Mouse (Mus musculus) thymus, postnatal 36 days (tissue): ENCODE results near the gene Rictor.

Source experiments
- DNase-seq, 2 experiments: peaks; one replicate each; pipeline ENCODE4 v3.0.0; 2022; ENCODE audit warnings: mixed read lengths in 2 of 2

The Rictor gene

DNA sequence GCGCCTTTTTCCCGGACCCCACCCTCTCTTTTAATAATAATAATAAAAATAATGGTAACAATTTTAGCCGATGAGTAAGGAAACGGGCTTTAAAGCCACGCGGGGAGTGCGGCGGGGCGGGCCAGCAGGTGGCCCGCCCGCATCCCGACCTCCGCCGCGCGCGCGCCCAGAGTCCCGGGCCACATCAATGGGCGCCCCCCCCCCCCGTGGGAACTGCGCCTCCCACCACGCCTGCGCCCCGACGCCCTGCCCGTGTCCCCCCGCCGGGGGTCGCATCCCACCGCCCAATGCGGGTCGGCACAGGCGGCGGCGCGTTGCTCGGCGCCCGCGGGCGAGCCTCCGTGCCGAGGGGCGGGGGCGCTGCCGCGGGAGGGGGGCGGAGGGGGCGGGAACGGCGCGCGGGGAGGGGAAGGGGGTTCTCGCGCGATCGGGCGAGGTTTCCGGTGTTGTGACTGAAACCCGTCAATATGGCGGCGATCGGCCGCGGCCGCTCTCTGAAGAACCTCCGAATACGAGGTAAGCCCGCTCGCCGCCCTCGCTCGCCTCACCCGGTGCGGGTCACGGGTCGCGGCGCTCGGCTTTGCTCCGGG lies at the start of gene Rictor:
TSS of gene Rictor (plus strand) at position 444 of the 590 bp plus-strand sequence.
- DNase-seq: peak; percentile 85 to 86

DNA sequence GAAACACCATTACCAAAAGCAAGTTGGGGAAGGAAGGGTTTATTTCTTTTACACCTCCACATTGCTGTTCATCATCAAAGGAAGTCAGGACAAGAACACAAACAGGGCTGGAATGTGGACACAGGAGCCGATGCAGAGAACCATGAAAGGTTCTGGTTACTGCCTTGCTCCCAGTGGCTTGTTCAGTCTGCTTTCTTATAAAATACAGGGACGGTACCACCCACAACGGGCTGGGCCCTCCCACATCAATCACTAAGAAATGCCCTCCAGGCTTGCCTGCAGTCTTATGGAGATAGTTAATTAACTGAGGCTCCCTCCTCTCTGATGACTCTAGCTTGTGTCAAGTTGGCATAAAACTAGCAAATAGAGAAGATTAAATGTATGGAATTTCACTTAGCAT lies 46.2 kb upstream of the Rictor start:
- no peak for DNase-seq

DNA sequence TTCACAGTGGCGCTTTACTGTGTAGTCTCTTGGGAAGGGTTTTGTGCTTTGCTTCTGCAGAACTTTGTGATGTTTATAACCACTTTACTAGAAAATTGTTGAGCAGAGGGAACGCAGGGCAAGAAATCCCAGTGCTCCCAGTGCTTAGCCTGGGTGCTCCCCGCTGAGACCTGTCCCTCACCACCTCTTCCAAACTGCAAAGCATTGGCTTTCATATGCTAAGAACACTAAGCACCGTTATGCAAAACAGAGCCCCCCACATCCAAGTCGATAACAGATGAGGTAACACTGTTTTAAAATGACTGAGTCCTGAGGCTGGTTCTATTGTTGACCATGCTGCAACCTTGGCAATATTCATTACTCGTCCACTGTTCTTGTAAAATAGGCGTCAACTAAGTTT lies 44.2 kb upstream of the Rictor start:
- DNase-seq: no peak

DNA sequence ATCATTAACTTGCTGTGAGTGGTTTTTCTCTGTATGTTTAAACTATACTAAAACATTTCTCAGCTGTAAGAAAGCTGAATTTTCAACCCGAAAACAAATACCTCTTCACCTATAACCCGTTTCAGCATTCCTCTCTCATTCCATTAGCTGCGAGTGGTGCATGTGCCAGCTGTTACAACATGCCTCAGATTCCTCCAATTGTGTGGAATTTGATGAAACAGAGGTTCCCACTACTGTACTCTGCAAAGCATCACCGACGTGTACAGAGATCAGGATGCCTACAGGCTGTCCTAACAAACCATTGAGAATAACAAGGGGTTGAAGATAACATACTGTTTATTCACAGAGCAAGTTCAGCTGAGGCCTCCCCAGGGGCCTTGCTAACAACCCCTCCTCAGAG lies 42.1 kb upstream of the Rictor start:
- DNase-seq: no peak

DNA sequence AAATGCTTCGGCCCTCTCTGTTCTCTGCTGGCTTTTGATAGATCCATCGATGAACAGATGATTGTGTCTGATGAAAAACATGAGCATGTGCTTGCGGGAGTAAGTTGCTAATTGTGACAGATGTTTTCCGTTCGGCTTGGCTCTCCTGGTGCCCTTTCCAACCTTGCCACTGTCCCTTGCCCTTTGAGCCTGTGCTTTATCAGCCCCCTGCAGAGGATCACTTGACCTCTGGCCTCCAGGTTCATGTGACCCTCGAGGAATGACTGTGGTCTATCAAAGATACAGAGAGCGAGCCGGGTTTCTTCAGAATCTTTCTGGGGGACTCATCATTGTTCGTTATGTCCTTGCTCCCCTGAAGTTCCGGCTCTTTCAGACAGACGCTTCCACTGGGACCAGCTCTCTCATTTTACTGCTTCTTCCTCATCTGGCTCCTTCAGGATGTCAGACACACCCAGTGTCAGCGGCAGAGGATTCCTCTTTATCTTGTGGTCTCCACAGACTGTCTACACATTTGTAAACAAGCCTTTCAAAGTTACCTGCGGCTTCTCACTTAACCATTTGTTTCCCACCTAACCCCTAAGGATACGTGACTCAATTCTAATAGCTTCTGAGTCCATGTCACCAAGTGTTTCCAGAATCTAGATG lies 39.3 kb upstream of the Rictor start:
- no peak for DNase-seq

DNA sequence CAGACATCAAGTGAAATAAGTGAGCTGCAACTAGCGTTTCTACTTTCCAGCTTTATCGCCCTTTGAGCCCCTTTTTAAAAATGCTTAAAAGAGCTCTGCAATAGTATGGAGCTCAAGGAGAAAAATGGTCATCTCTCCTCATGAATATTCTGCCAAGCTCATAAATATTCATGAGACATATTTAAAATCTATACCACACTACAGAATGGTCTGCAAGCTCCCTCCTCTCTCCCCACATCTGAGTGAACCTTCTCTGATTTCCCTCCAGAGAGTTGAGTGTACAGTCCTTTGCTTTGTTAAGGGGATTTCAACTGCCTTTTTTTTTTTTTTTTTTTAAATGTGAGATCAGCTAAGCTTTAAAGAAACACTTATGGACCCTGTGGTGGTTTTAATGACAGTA lies 29.7 kb upstream of the Rictor start:
- DNase-seq: no peak

DNA sequence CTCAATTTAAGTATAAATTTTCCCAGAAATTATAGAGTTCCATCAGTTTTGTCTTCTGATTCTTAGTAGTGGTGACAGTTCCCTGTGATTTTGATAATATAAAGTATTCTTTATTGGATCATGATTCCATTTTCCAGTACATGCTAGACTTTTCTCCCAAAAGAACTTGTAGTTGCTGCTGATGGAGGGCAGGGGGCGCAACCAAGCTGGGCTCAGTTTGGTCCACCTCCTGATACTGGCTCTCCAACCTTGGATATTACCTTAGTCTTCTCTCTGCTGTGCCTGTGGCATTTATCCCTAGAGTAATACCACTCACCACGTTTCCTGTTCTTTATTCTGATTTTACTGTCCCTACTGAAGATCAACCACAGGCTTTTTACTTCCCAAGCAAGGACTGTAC lies 6.0 kb upstream of the Rictor start:
- DNase-seq: no peak

DNA sequence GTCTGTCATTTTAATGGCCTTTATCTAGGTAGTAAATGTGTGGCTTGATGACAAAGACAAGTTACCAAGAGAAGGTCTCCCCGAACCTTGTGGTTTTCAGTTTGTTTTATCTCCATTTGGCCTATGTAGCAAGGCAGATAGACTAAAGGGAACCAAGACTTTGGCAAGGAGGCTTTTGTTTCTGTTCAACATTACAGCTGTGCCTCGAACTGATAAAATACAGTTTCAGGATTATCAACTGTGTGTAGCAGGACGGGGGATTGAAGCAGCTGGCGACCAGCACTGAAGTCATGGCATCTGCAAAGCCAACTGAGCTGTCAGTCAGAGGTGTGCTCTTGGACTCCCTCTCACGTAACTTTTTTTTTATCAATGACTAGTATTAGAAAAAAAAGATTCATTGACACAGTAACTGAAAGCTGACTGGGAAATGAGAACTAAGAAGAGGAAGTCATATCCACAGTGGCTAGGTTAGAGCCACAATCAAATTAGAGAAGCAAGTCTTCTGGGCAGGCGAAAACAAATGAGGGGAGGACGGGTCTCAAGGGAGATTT lies 2.8 kb upstream of the Rictor start:
- no peak for DNase-seq

DNA sequence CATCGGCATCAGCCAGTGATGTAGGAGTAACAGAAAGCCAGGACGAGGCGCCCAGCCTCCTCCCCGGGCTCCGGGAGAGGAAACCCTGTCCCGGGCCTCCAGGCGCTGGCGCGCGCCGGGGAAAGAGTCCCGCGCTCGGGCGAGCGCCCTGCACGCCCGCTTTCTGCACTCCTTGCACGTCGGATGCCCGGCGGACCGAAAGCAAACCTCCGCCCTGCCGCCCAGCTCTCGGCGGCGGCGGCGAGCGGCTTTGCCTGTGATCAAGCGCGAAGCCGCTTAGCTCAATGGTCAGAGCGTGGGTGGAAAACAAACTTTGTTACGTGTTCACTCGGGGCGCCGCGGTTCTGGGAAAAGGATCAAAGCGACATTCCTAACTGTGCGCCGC lies 636 bp upstream of the Rictor start:
- peak; percentile 66 to 72 for DNase-seq

DNA sequence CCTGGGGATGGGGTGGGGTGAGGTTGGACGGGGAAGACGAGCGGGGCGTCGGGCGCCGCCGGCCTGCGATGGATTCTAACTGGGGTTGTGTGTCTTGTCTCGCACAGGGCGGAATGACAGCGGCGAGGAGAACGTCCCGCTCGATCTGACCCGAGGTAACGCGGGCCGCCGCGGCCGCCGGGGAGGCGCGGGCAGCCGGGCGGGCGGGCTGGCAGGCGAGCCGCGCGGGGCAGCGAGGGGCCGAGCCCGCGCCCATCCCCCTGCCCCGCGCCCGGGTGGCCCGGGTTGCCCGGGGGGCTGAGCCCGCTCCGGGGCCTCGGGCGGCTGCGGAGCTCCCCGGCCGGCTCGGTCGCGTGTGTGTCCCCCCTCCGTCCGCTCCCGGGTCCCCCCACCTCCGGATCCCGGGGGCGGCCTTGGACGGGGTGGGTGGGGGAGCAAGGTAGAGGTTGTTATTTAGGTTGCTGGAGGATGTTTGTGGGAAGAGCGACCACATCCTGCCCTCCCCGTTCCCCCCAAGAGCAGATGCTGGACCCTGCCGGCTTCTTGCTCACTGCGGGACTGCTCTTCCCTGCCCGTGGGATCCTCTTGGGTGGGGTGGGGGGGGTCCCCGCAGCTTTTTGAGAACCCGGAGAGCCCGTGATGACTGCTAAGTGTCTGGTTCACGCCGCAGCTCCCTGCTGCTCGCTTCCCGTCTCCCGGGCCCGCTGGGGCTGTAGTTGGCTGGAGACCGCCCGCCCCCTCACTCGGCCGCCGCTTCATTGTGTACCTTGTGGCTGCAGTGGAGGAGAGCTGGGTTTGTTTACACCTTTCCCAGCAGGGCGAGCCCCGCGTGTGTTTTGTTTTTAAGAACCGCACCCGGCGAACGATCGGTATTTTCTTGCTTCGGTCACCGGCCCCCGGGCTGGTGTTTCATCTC lies 605 bp downstream of the Rictor start:
- peak; percentile 74 to 82 for DNase-seq

DNA sequence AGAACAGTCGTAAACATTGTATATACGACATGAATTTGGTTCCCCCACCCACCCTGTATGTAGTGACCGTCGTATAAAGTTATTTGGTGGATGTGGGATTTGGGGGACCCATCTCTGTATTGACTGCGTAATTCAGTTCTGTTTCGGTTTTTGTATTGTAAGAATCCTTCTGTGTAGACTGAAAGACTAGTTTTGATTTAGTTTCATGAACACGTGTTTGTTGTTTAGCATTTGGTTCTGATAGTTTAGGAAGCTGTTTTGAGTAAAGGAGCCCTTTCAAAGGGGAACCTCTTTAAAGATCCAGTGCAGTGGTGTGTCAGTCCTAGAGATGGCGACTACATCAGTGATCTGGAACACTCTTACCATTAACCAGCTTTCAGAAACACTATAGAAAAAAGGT lies 1.4 kb downstream of the Rictor start:
- no peak for DNase-seq

DNA sequence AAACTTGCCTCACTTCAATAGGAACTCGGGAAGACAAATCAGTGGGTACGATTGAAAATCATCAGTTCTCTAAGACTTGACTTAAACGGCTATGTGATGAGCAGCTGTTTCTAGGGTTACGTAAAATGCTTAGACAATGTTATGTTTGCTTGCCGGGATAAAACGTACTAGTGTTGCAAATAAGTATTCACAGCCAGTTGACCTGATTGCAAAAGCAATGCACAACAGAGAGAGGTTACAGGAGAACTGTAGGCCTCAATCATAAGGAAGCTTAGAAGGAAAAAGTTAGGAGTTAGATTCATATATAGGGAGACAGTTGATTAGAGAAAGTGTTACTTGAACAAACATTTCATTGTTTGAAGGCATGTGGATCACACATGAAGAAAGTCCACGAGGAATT lies 2.2 kb downstream of the Rictor start:
- DNase-seq: no peak

DNA sequence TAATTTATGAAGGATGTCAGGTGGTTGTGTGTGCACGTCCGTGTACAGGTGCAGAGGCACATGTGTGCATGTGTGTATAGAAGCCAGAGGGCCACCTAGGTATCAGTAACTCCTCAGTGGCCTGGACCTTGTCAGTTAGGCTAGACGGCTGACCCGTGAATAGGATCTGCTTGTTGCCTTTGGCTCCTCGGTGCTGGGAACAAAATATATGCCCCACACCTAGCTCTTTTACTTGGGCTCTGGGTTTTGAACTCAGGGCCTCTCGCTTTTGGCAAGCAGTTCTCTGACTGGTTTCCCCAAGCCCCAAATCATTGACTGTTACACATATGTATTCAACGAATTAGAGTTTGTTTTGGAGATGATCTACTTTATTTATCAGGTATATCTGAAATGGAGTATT lies 3.0 kb downstream of the Rictor start:
- no peak for DNase-seq

DNA sequence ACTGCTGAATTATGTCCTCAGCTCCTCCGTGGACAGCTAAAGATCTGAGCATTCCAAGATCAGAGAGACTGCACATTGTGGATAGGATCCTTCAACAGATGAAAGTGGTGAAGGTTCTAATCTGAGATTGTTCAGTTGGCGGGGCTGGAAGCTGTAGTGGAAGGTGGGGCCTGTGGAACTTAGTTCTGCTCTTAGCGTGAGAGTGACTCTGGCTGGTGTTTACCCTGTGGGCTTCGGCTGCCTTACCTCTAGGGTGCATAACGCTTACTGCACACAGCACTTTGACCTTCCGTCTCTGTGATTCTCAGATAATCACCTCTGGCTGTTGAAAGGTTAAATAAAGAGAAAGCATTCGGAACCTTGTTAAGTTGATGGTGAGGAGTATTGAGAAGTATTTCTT lies 6.6 kb downstream of the Rictor start:
- no peak for DNase-seq

DNA sequence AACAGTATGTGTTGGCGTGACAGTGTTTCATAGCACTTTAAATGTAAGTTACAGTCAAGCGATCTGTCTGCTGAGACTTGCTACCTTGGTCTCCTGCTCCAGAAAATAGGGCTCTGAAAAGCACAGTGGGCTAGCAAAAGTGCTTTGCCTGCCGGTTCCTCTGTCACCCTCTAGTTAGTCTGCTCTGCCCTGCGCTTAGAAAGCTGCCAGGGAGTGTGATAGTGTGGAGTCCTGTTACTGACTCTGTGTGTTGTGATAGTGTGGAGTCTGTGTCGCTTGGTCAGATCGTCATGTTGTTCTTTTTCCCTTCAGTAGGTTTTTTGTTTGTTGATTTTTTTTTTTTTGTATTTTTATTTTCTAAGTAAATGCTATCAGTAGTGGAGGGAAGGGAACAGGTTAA lies 7.1 kb downstream of the Rictor start:
- no peak for DNase-seq

DNA sequence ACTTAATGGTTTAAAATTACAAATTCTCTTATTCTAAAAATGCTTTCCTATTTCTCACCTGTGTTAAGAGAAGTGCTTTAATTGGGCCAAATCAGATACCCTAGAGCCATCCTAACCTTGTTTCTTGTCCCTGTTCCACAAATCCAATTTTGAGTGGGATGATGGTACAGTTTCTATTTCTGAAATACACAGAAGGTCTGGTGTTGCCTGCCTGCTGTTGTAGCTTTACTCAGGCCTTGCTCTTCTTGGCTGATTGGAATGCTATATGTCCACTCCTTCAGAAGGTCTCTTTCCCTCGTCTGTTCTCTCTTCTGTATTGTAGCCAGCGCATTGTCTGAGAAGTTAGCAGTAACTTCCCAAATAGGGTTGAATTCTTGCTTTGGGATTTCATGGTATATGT lies 13.2 kb downstream of the Rictor start:
- DNase-seq: no peak

DNA sequence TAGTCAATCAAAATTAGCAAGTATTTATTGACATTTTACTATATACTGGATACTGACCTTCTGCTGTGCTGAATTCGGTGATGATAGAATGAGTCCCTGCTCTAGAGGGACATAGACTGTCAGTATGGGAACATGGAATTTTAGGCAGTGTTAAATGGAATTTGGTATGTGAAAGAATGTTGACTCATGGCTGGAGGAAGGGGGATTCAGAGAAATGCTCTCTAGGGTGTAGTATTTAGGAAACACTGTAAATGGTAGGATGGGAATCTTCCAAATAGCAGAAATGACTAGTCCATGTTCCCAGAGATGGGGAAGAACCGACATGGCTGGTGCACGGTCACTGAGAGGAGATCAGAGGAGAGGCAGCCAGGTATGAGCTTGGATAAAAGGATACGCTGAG lies 13.6 kb downstream of the Rictor start:
- DNase-seq: no peak

DNA sequence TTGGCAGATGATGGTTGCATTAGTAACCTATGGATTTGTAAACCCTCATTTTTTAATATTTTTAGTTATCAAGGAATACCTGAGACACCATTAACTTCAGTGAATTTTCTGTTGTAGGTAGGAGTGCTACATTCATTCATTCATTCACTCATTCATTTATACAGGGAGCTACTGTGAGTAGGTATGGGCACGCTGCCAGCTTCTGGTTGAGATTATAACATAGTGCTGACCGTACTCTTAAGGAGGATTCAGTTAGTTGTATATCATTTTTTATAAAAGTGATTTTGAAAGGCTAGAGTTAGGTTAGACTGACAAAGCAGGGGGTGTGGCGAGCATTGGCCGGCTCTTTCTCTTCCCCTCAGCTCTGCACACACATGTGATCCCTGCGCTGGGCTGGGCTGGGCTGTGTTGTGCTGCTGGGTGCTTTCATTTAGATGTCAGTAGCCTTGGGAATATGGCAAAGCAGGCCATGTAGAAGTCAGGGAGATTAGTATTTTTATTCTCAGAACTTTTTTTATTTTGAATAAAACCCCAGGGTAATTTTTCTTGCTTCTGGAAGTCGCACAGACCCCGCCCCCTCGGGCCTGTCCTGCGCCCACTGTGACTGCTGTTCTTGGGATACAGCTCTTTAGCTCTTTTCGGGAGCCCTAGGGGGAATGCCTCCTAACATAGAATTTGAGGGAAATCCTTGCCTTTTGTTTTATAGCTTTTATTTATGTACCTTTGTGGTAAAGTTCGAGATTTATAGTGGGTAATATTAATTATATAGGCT lies 14.4 kb downstream of the Rictor start:
- DNase-seq: no peak

DNA sequence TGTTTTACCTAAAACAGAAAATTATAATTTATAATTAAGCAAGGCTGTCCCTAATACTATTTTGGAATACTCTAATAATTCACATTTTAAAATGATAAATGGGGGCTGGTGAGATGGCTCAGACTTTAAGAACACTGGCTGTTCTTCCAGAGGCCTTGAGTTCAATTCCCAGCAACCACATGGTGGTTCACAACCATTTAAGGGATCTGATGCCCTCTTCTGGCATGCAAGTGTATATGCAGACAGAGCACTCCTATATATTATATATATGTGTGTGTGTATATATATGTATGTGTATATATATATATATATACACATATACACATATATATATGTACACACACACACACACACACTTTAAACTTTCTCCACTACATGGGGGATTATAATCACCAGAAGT lies 15.2 kb downstream of the Rictor start:
- no peak for DNase-seq

DNA sequence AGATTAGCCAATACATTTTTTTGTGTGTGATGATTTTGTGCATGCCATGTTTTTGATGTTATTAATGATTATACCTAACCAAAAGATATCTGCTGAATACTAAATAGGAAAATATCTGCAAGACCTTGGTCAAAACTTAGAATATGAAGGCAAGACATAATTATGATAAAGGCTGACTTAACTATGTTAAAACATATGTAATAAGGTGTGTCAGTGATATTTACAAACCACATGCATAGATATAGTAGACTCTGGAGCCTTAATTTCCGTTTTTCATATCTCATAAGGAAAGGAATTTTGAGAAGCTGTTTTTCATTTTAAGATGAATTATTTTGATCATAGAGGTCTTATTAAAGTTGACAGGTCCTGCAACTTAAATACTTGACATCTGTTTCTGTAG lies 16.3 kb downstream of the Rictor start:
- DNase-seq: no peak

DNA sequence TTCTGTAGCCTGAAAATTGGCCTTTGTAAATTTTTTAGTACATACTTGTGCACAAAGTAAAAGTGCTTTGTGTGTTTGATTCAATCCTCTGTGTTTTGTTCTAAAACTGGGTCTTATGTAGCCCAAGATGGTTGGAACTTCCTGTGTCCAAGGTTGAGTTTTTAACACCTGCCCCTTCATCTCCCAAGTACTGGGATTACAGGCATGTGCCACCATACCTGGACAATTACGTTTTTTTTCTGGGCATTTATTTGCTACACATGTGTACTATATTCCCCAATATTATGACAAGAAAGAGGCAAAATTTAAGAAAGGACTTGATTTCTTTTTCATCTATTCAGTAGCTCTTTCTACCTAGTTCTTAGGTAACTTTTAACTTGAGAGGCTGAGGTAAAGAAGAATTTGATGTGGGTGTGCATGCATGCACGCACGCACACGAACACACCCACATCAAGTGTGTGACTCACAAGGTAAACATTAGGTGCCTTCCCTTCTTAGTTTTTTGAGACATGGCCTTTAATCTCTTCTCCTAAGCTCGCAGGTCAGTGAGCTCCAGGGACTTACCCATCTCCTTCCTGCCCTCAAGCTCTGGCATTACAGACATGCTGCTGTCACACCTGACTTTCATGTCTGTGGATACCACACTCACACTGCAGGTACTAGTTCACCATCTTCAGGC lies 18.1 kb downstream of the Rictor start:
- DNase-seq: no peak

DNA sequence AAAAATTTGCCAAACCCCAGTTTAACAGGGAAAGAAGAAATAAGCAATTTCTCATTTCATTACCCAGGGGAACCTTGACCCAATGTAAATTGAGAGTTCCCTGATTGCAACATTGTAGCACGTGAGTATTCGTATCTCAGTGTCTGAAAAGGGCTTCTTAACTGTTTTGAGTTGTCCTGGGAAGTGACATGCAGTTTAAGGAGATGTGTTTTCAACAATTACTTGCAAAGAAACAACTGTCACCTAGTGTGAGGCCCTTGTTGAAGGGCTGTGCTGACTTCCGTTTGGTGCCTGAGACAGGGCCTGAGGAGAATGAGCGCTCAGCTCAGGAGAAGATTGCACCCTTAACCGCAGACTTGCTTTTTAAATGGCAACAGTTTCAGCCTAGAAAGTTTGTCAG lies 24.9 kb downstream of the Rictor start:
- DNase-seq: no peak
